Mouse (Mus musculus) heart, adult 2 months (tissue): ENCODE data around the gene Cdk9. TPM values are rescaled to one million over a fixed set of nuclear protein-coding genes. Genes with fewer than 3 reads are reported as not detected.

Source experiments
- DNase-seq, 2 experiments: peaks; one replicate each; pipeline ENCODE4 v3.0.0; 2021
- H3K27ac ChIP-seq: fragments of 200-600 bp; 2 replicates; pipeline ENCODE4 v1.8.1; 2022
- H3K27me3 ChIP-seq: fragments of 200-500 bp; 2 replicates; pipeline ENCODE4 v1.6.1; 2012; ENCODE audit warnings: mild to moderate bottlenecking, low read length, inconsistent platforms, mixed read lengths; ENCODE audit not compliant: control insufficient read depth, insufficient read depth
- H3K36me3 ChIP-seq: fragments of 200-500 bp; 2 replicates; pipeline ENCODE4 v1.6.1; 2012; ENCODE audit warnings: low read length, inconsistent platforms; ENCODE audit not compliant: control insufficient read depth, insufficient read depth
- H3K4me1 ChIP-seq: fragments of 200-500 bp; 2 replicates; pipeline ENCODE4 v1.6.1; 2011; ENCODE audit warnings: low read length; ENCODE audit not compliant: control insufficient read depth, insufficient read depth
- H3K4me3 ChIP-seq: fragments of 200-600 bp; 2 replicates; pipeline ENCODE4 v1.8.1; 2022
- H3K79me2 ChIP-seq: fragments of 200-500 bp; replicated peaks from 2 replicates; pipeline ENCODE4 v1.6.1; 2012; ENCODE audit warnings: mild to moderate bottlenecking, inconsistent platforms, low read length, moderate library complexity, mixed read lengths; ENCODE audit not compliant: control insufficient read depth, insufficient read depth
- H3K9ac ChIP-seq: fragments of 200-500 bp; 2 replicates; pipeline ENCODE4 v1.6.1; 2012; ENCODE audit warnings: low read depth, mild to moderate bottlenecking, control low read depth, inconsistent platforms, low read length, mixed read lengths
- CTCF ChIP-seq: fragments of 200-600 bp; IDR thresholded peaks from 2 replicates; pipeline ENCODE4 v1.8.1; 2022; ENCODE audit warnings: antibody characterized with exemption, mild to moderate bottlenecking, moderate library complexity
- EP300 ChIP-seq: fragments of 200-500 bp; IDR thresholded peaks from 2 replicates; pipeline ENCODE4 v1.6.1; 2011; ENCODE audit warnings: low read depth, low read length, control low read depth; ENCODE audit not compliant: insufficient read depth
- POLR2A ChIP-seq: fragments of 200-500 bp; IDR thresholded peaks from 2 replicates; pipeline ENCODE4 v1.6.1; 2011; ENCODE audit warnings: mild to moderate bottlenecking, low read depth, low read length, control low read depth; ENCODE audit not compliant: insufficient read depth
- WGBS: fragments of 180-500 bp; shearing (Covaris S2); methylation state at CpG from one replicate; pipeline ENCODE4 v1.1.7; 2018; 5-methylcytosine and 5-hydroxymethylcytosine counted together
- intact Hi-C: fragments of 180-260 bp; cut with DNase I; formaldehyde crosslinking; loops from one replicate; pipeline ENCODE4 v1.15.1; 2025
- polyA plus RNA-seq: library from polyadenylated mRNA; depleted of rRNA; stranded (reverse); fragments of >200 nt; gene quantifications from 2 replicates; pipeline ENCODE4 v1.2.3, GENCODE M21; 2012
- total RNA-seq, 2 experiments: library from RNA; stranded (reverse); gene quantifications; 2 replicates each; pipeline ENCODE4 v1.2.3; 2021

The Cdk9 gene
- total and polyA plus RNA-seq, 3 experiments: 21.0 to 42.3 (median 25.3) TPM

- DNase-seq: no peak
- TF ChIP-seq POLR2A (no peak), CTCF (no peak), EP300 (no peak)
- peak overlapping the region; percentile 31; the same call in 1 of the 2 replicates for H3K27ac ChIP-seq
- intact Hi-C loops: no loop called here
- H3K4me3 ChIP-seq: no peak overlapping the region
- H3K27me3 ChIP-seq: peaks cover 2% of the 10 kb centered on the region; the same call in 1 of the 2 replicates
- H3K79me2 ChIP-seq: peaks cover 5% of the 10 kb centered on the region
- peaks cover 8% of the 10 kb centered on the region for H3K36me3 ChIP-seq
- peaks cover 12% of the 10 kb centered on the region for H3K4me1 ChIP-seq
- WGBS: 49% methylated on average over 4 of the region's 4 CpGs
- H3K9ac ChIP-seq: no peak overlapping the region
Measured at GRCm38 (mm10) chr2:32739311-32739710, 26.4 kb upstream of the Cdk9 start.

GRCm38 (mm10) chr2:32737008-32737407 is 24.1 kb upstream of the Cdk9 start:
- TF ChIP-seq EP300 (no peak), CTCF (peak; percentile 18; the same call in 1 of the 2 replicates)
- Histone ChIP-seq H3K27me3 (peaks cover 2% of the 10 kb centered on the region; the same call in 1 of the 2 replicates), H3K79me2 (peaks cover 5% of the 10 kb centered on the region), H3K4me3 (no peak overlapping the region), H3K36me3 (peaks cover 8% of the 10 kb centered on the region), H3K9ac (0 out of 2 replicates have a peak overlapping the region, but pooled peaks have one; percentile 17), H3K4me1 (peaks cover 20% of the 10 kb centered on the region), H3K27ac (peak overlapping the region; percentile 79)
- WGBS: 39% methylated on average over 6 of the region's 6 CpGs
- no peak for DNase-seq
- intact Hi-C loops: no loop called here

DNA sequence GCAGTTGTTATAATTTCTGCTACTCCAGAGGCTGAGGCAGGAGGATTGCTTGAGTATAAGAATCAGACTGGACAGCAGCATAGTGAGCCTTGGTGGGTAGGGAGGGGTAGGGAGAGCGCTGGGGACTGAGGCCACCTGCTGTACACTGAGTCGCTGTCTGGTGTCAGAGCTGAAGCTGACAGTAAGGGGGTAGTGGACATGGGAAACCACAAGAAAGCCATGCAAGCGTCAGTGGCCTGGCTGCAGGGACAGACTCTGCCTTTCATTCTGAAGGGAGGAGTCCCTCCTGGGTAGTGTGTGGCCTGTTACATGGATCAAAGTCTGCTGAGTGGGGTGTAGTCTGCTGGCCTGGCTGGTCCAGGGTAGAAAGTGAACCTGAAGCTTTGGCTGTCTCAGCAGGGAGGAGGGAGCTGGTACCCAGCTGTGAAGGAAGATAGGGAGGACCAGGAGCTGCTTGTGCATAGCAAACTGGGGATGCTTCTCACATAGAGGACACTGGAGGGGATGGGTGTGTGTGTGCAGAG is 23.5 kb upstream of the Cdk9 start:
- 60% methylated on average over 3 of the region's 3 CpGs for WGBS
- TF ChIP-seq EP300 (no peak), POLR2A (no peak), CTCF (no peak)
- DNase-seq: no peak
- peak overlapping the region; percentile 34; the same call in 1 of the 2 replicates for H3K9ac ChIP-seq
- peaks cover 8% of the 10 kb centered on the region for H3K36me3 ChIP-seq
- intact Hi-C loops: no loop called here
- H3K79me2 ChIP-seq: peaks cover 2% of the 10 kb centered on the region; the same call in 1 of the 2 replicates
- peak overlapping the region; percentile 79 for H3K27ac ChIP-seq
- H3K4me1 ChIP-seq: peaks cover 21% of the 10 kb centered on the region
- H3K4me3 ChIP-seq: peak overlapping the region; percentile 16; the same call in 1 of the 2 replicates
- H3K27me3 ChIP-seq: peaks cover 1% of the 10 kb centered on the region; the same call in 1 of the 2 replicates

DNA sequence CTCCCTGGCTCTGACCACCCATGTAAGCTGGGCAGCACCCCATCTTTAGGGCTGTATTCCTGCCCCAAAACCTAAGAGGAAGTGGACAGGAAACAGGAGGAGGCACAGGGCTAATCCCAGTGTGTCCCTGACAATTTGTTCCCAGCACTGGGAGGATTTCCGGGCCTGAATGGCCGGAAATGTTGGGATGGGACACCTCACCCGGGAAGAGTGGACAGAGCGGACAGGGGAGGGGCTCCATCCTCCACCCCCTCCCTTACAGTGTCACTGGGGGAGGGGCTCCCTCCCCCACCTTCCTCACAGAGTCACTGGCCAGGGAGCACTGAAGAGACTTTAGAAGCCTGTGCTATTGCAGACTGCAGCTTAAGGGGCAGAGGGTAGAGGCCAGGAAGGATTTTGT is 22.1 kb upstream of the Cdk9 start:
- Histone ChIP-seq H3K36me3 (peaks cover 6% of the 10 kb centered on the region), H3K4me3 (peak overlapping the region; percentile 35), H3K27ac (peak overlapping the region; percentile 79), H3K79me2 (no peaks in the 10 kb centered on the region), H3K4me1 (peaks cover 24% of the 10 kb centered on the region), H3K9ac (peak overlapping the region; percentile 30; the same call in 1 of the 2 replicates), H3K27me3 (no peaks in the 10 kb centered on the region)
- WGBS: 47% methylated on average over 4 of the region's 4 CpGs
- peak; percentile 83 to 87 for DNase-seq
- peak; percentile 54; the same call in 1 of the 2 replicates for TF ChIP-seq POLR2A
- TF ChIP-seq EP300: peak; percentile 100
- no peak for TF ChIP-seq CTCF
- intact Hi-C loops: loop anchor here (5.0 kb wide), 1 partner anchor 83 kb away; no protein-coding TSS in a partner anchor

DNA sequence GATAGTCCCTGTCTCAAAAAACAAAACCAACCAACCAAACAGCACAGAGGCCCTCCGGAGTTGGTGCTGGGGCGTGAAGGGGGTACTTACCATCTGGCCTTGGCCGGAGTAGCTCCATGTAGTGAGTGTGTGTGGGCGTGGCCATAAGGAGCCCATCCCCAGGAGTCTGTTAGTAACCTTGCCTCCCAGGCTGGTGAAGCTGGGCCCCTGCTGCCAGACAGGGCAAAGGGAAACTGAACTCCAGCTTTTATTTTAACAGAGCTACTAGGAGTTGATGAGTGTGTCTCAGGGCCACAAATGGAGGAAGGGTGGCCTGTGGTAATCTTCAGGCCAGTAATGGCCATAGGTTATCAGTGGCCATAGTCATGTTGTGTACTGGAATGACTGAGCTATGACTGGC is 21.6 kb upstream of the Cdk9 start:
- Histone ChIP-seq H3K9ac (peak overlapping the region; percentile 30; the same call in 1 of the 2 replicates), H3K27me3 (no peaks in the 10 kb centered on the region), H3K36me3 (peaks cover 6% of the 10 kb centered on the region), H3K4me3 (peak overlapping the region; percentile 7), H3K4me1 (peaks cover 22% of the 10 kb centered on the region), H3K27ac (peak overlapping the region; percentile 79), H3K79me2 (no peaks in the 10 kb centered on the region)
- WGBS: 39% methylated on average over 4 of the region's 4 CpGs
- intact Hi-C loops: loop anchor here (5.0 kb wide), 1 partner anchor 82 kb away; no protein-coding TSS in a partner anchor
- TF ChIP-seq CTCF (no peak), POLR2A (0 out of 2 replicates have a peak, but pooled peaks have one; percentile 29)
- DNase-seq: no peak

DNA sequence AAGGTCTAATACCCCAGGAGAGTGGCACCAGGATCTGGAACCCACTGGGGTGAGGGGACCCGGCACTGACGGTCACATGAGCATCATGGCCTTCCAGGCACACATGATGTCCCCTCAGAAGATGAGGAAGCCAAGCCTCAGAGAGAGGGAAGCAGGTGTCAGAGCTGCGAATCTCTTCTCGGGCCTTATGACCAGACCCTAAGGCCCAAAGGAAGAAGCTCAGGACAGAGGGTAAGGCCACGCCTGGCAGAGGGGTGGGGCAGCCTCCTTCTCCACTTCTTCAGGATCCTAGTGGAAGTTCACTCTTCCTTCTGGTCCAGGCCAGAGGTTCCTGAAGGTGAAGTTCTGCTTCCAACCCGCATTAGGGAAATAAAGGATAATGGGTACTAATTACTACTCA is 19.8 kb upstream of the Cdk9 start:
- peak; percentile 52 for TF ChIP-seq POLR2A
- no peak for TF ChIP-seq CTCF
- TF ChIP-seq EP300: peak; percentile 51; the same call in 1 of the 2 replicates
- Histone ChIP-seq H3K4me3 (no peak overlapping the region; the same call in 1 of the 2 replicates), H3K9ac (no peak overlapping the region), H3K27ac (peak overlapping the region; percentile 87), H3K27me3 (no peaks in the 10 kb centered on the region), H3K79me2 (no peaks in the 10 kb centered on the region), H3K4me1 (peaks cover 22% of the 10 kb centered on the region), H3K36me3 (peaks cover 2% of the 10 kb centered on the region)
- intact Hi-C loops: loop anchor here (5.0 kb wide), 1 partner anchor 80 kb away; no protein-coding TSS in a partner anchor
- no peak for DNase-seq
- WGBS: 41% methylated on average over 6 of the region's 6 CpGs
